Mouse (Mus musculus) ovary, postnatal 10 days (tissue): ENCODE results near the gene Samt4.
"Not testable (repeated sequence)": the region's sequence is repeated elsewhere in the genome, so short reads cannot be mapped to it uniquely, and the experiment has no call there.

Experiments
- DNase-seq: peaks from one replicate; pipeline ENCODE4 v3.0.0; 2022; ENCODE audit warnings: low spot score

The Samt4 gene

DNA sequence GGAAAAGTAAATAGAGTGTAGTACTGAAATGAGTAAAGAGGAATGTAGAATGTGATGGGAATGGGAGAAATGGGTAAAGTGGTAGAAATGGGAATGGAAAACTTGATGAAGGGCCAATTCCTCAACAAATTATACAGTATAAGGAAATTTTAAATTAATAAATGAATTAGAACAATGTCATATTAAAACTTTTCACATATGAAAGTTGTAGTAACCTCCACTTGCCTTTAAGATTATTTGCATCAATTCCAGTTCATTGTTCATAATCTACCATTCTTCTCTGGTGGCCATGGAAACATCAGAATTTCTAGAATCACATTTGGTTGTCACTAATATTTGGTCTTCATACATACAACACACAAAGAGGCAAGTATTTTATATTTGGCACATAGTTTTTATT is at the start of gene Samt4:
Gene Samt4, plus strand, starts transcription at position 301 of the 400 bp plus-strand sequence.
- no peak for DNase-seq

DNA sequence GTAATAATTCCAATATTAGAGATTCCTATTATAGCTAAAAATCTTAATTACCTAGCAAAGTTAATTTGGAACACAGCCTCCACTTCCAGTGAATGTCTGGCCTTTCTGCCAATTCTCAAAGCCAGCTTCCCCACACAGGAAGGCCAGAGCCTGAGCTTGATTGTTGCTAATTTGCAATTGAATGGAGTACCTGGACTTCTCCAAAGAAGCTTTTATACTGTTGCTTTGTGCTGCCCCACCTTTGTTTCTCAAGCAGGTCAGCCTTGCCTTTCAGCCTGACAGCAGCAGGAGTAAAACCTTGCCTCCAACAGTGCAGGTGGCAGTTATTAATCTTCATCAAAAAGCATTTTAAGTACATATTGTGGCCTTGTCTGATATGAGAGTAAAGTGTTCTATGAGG is 38.1 kb upstream of the Samt4 start:
- not testable (repeated sequence) for DNase-seq

DNA sequence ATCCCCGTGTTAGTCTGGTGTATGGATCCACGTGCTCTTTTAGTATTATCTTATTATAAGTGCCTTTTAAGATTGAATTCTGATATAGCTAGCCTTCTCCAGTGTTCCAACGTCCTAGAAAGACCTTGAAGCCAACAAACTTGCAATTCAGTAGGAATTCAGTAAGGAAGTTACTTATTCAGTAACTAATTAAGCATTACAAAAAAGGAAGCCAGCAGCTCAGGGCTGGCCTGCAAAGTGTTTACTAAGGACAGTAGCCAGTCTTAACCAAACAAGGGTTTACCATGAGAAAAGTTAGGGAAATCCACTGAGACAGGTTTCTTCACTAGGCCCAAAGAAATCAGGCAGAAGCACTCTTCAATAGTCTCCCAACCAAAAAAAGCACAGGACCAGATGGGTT is 13.4 kb upstream of the Samt4 start:
- DNase-seq = not testable (repeated sequence)
